Mouse (Mus musculus) bone marrow, adult 2 months (tissue): ENCODE measurements around the gene H6pd. TPM values are rescaled to one million over a fixed set of nuclear protein-coding genes. Genes with fewer than 3 reads are reported as not detected.
A peak's percentile ranks its signal among the peaks of the same experiment; 100 is the strongest.
"Not testable (repeated sequence)": the region's sequence is repeated elsewhere in the genome, so short reads cannot be mapped to it uniquely, and the experiment has no call there.

Experiments
- H3K27ac ChIP-seq: fragments of 200-500 bp; 2 replicates; pipeline ENCODE4 v1.5.1; 2012; ENCODE audit warnings: low read depth, mild to moderate bottlenecking, control low read depth, inconsistent platforms, low read length; ENCODE audit not compliant: control insufficient read depth, poor library complexity, insufficient read depth
- H3K4me1 ChIP-seq: fragments of 200-500 bp; 2 replicates; pipeline ENCODE4 v1.6.1; 2011; ENCODE audit warnings: low read length; ENCODE audit not compliant: control insufficient read depth, insufficient read depth
- H3K4me3 ChIP-seq: fragments of 200-500 bp; replicated peaks from 2 replicates; pipeline ENCODE3; 2011; ENCODE audit warnings: mild to moderate bottlenecking, low read depth, low read length, control low read depth; ENCODE audit not compliant: control insufficient read depth
- CTCF ChIP-seq: fragments of 200-500 bp; IDR thresholded peaks from 2 replicates; pipeline ENCODE4 v1.5.1; 2011; ENCODE audit warnings: low read length, control low read depth; ENCODE audit not compliant: control insufficient read depth, insufficient read depth
- POLR2A ChIP-seq: fragments of 200-500 bp; IDR thresholded peaks from 2 replicates; pipeline ENCODE4 v1.6.1; 2011; ENCODE audit warnings: low read depth, mild to moderate bottlenecking, control low read depth, low read length, borderline replicate concordance; ENCODE audit not compliant: control insufficient read depth
- WGBS: fragments of 180-500 bp; shearing (Covaris S2); methylation state at CpG from one replicate; pipeline ENCODE4 v1.1.7; 2018; 5-methylcytosine and 5-hydroxymethylcytosine counted together
- polyA plus RNA-seq: library from polyadenylated mRNA; stranded (reverse); fragments of >200 nt; gene quantifications from 2 replicates; pipeline ENCODE4 v1.2.4, GENCODE M21; 2011; ENCODE audit warnings: low replicate concordance; ENCODE audit not compliant: missing spikeins, insufficient read depth, insufficient read length

Gene H6pd
- polyA plus RNA-seq, 1 experiment: 7.2 TPM

- peak overlapping the region; percentile 52 for H3K4me3 ChIP-seq
- H3K27ac ChIP-seq: no peak overlapping the region
- no peaks in the 10 kb centered on the region for H3K4me1 ChIP-seq
- TF ChIP-seq CTCF (no peak), POLR2A (peak; percentile 36; the same call in 1 of the 2 replicates)
- WGBS: under 1% methylated on average over 20 of the region's 20 CpGs
These were observed 39.2 kb upstream of the H6pd start for GRCm38 (mm10) chr4:150048038-150048437.

GRCm38 (mm10) chr4:150043591-150043990 lies 34.8 kb upstream of the H6pd start:
- Histone ChIP-seq H3K4me3 (no peak overlapping the region), H3K27ac (no peak overlapping the region), H3K4me1 (no peaks in the 10 kb centered on the region)
- no peak for TF ChIP-seq POLR2A
- TF ChIP-seq CTCF: no peak
- 90% methylated on average over 9 of the region's 9 CpGs for WGBS

- TF ChIP-seq POLR2A (no peak), CTCF (no peak)
- Histone ChIP-seq H3K4me1 (no peaks in the 10 kb centered on the region), H3K4me3 (no peak overlapping the region), H3K27ac (no peak overlapping the region)
- 77% methylated on average over 10 of the region's 10 CpGs for WGBS
These were observed 32.7 kb upstream of the H6pd start for GRCm38 (mm10) chr4:150041346-150042110.

- not testable (repeated sequence) for H3K4me3 ChIP-seq, H3K27ac ChIP-seq, H3K4me1 ChIP-seq
- WGBS: 74% methylated on average over 1 of the region's 1 CpGs
These were observed 32.0 kb upstream of the H6pd start for GRCm38 (mm10) chr4:150040856-150041255.

GRCm38 (mm10) chr4:150040003-150040581 lies 31.3 kb upstream of the H6pd start:
- no peak overlapping the region for H3K27ac ChIP-seq
- TF ChIP-seq POLR2A: no peak
- TF ChIP-seq CTCF: no peak
- H3K4me1 ChIP-seq: no peaks in the 10 kb centered on the region
- no peak overlapping the region for H3K4me3 ChIP-seq
- 67% methylated on average over 9 of the region's 9 CpGs for WGBS

GRCm38 (mm10) chr4:150038533-150038932 lies 29.7 kb upstream of the H6pd start:
- TF ChIP-seq CTCF (no peak), POLR2A (no peak)
- Histone ChIP-seq H3K4me1 (no peaks in the 10 kb centered on the region), H3K27ac (no peak overlapping the region), H3K4me3 (no peak overlapping the region)
- 86% methylated on average over 7 of the region's 7 CpGs for WGBS

- H3K4me3 ChIP-seq: no peak overlapping the region
- no peak for TF ChIP-seq POLR2A
- WGBS: 78% methylated on average over 6 of the region's 6 CpGs
- H3K27ac ChIP-seq: no peak overlapping the region
- peaks cover 2% of the 10 kb centered on the region; the same call in 1 of the 2 replicates for H3K4me1 ChIP-seq
These were observed 27.3 kb upstream of the H6pd start for GRCm38 (mm10) chr4:150036094-150036493.

- H3K27ac ChIP-seq: no peak overlapping the region
- TF ChIP-seq CTCF (peak; percentile 84), POLR2A (no peak)
- peaks cover 2% of the 10 kb centered on the region; the same call in 1 of the 2 replicates for H3K4me1 ChIP-seq
- 8% methylated on average over 10 of the region's 10 CpGs for WGBS
- H3K4me3 ChIP-seq: no peak overlapping the region
These were observed 26.5 kb upstream of the H6pd start for GRCm38 (mm10) chr4:150035280-150035679.
